Mouse (Mus musculus): ENCODE data around the gene Cstf3. TPM values are rescaled to one million over a fixed set of nuclear protein-coding genes. Genes with fewer than 3 reads are reported as not detected.

The Cstf3 gene
- polyA plus RNA-seq, 1 experiment from 2014 or later = 84.4 TPM

DNA sequence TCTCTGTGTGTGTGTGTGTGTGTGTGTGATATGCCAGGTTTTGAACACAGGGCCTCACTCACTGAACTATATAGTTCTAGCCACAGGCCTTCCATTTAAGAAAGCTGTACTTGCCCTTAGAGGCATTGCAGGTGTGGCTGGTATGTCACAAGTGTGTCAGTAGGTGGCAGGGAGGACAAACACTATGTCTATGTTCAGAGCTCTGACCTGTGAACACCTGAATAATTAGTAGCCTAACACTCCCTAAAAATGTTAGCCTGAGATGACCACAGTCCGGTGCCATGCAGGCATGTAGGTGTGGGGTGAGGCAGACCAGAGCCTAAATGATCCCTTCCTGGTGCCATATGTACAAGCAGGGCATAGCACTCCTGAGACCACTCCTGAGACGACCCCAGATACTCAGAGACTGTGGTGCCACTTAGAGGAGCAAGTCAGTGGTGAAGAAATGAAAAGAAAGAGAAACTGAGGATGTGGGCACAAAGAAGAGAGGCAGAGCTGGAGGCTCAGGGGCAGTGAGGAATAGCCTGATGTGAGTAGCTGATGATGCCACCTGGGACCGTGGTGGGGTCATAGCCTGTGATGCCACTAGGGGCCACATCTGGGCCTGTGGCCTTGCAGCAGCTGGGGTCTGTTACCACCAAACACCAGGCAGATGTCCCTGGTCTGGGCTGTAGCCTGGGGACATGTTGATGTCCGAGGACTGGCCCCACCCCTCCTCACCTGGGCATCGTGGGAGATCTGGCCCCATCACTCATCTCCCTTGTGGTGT, 11.3 kb upstream of the Cstf3 start:
- Histone ChIP-seq H3K4me2 (no peak overlapping the region), H3K36me3 (no peaks in the 10 kb centered on the region), H3K27me3 (replicated peaks) (no peaks in the 10 kb centered on the region), H3K9me3 (replicated peaks) (no peaks in the 10 kb centered on the region), H3K4me1 (no peaks in the 10 kb centered on the region), H3K4me3 (replicated peaks) (no peak overlapping the region), H3K27ac (replicated peaks) (no peak overlapping the region), H3K9ac (replicated peaks) (no peak overlapping the region)
- ATAC-seq (ENCODE audit: low FRiP score) = no peak
- WGBS = 81% methylated on average over 5 of the region's 5 CpGs

- no peak overlapping the region for H3K27ac ChIP-seq (replicated peaks)
- H3K4me2 ChIP-seq = no peak overlapping the region
- 86% methylated on average over 7 of the region's 7 CpGs for WGBS
- no peak overlapping the region for H3K4me3 ChIP-seq (replicated peaks)
- no peaks in the 10 kb centered on the region for H3K4me1 ChIP-seq
- ATAC-seq (ENCODE audit: low FRiP score) = no peak
- no peak overlapping the region for H3K9ac ChIP-seq (replicated peaks)
- H3K36me3 ChIP-seq = no peaks in the 10 kb centered on the region
- H3K27me3 ChIP-seq (replicated peaks) = no peaks in the 10 kb centered on the region
- no peaks in the 10 kb centered on the region for H3K9me3 ChIP-seq (replicated peaks)
These were observed 10.4 kb upstream of the Cstf3 start for GRCm38 (mm10) chr2:104579784-104580446.

GRCm38 (mm10) chr2:104581281-104581879, 8.9 kb upstream of the Cstf3 start:
- Histone ChIP-seq H3K9ac (replicated peaks) (no peak overlapping the region), H3K4me3 (replicated peaks) (no peak overlapping the region), H3K36me3 (no peaks in the 10 kb centered on the region), H3K27me3 (replicated peaks) (no peaks in the 10 kb centered on the region), H3K9me3 (replicated peaks) (no peaks in the 10 kb centered on the region), H3K27ac (replicated peaks) (no peak overlapping the region), H3K4me2 (no peak overlapping the region), H3K4me1 (no peaks in the 10 kb centered on the region)
- ATAC-seq (ENCODE audit: low FRiP score) = no peak
- 73% methylated on average over 9 of the region's 9 CpGs for WGBS

GRCm38 (mm10) chr2:104583032-104583431, 7.3 kb upstream of the Cstf3 start:
- Histone ChIP-seq H3K9me3 (replicated peaks) (no peaks in the 10 kb centered on the region), H3K36me3 (no peaks in the 10 kb centered on the region), H3K27me3 (replicated peaks) (no peaks in the 10 kb centered on the region), H3K4me3 (replicated peaks) (no peak overlapping the region), H3K9ac (replicated peaks) (no peak overlapping the region), H3K27ac (replicated peaks) (no peak overlapping the region), H3K4me2 (no peak overlapping the region), H3K4me1 (no peaks in the 10 kb centered on the region)
- no peak for ATAC-seq (ENCODE audit: low FRiP score)
- WGBS = 74% methylated on average over 6 of the region's 6 CpGs

GRCm38 (mm10) chr2:104584226-104584625, 6.1 kb upstream of the Cstf3 start:
- Histone ChIP-seq H3K9ac (replicated peaks) (no peak overlapping the region), H3K4me2 (no peak overlapping the region), H3K36me3 (no peaks in the 10 kb centered on the region), H3K4me3 (replicated peaks) (no peak overlapping the region), H3K9me3 (replicated peaks) (no peaks in the 10 kb centered on the region), H3K27me3 (replicated peaks) (no peaks in the 10 kb centered on the region), H3K4me1 (peaks cover 2% of the 10 kb centered on the region), H3K27ac (replicated peaks) (no peak overlapping the region)
- no peak for ATAC-seq (ENCODE audit: low FRiP score)
- 87% methylated on average over 7 of the region's 7 CpGs for WGBS

DNA sequence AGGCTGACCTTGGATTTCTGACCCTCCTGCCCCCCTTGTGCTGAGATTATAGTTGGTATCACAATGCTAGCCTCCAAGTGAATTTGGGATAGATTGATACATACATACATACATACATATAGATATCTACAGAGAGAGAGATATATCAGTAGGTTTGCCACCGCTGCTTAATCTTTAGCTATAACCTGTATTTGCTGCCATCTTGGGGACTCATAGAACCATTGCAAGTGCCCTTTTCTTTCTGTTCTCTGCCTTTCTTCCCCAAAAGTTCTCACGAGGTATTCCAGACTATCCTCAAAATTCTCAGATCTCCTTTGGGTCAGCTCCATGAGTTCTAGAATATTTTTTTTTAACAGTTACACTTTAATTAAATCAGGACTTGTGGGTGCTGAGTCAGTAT, 4.7 kb upstream of the Cstf3 start:
- Histone ChIP-seq H3K36me3 (no peaks in the 10 kb centered on the region), H3K4me3 (replicated peaks) (no peak overlapping the region), H3K27ac (replicated peaks) (no peak overlapping the region), H3K9ac (replicated peaks) (no peak overlapping the region), H3K27me3 (replicated peaks) (no peaks in the 10 kb centered on the region), H3K4me2 (no peak overlapping the region), H3K4me1 (peaks cover 8% of the 10 kb centered on the region), H3K9me3 (replicated peaks) (no peaks in the 10 kb centered on the region)
- WGBS = 57% methylated on average over 2 of the region's 2 CpGs
- ATAC-seq (ENCODE audit: low FRiP score) = no peak

DNA sequence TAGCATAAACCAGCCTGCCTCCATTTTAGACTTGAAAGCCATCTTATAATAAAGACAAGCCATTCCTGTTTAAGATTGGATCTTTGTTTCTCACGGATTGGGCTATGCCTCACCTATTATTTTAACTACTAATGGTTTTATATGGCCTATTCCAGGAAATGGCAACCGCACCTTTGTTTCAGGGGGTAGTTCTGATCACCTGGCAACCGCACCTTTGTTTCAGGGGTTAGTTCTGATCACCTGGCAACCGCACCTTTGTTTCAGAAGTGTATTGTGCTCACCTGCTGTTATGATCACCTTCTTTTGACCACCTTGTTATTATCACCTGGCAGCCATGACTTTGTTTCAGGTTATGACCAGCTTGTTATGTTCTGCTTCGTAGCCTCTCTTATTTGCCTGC, 1.8 kb upstream of the Cstf3 start:
- Histone ChIP-seq H3K4me1 (peaks cover 23% of the 10 kb centered on the region), H3K27ac (replicated peaks) (no peak overlapping the region), H3K27me3 (replicated peaks) (no peaks in the 10 kb centered on the region), H3K9ac (replicated peaks) (no peak overlapping the region), H3K36me3 (no peaks in the 10 kb centered on the region), H3K9me3 (replicated peaks) (no peaks in the 10 kb centered on the region), H3K4me3 (replicated peaks) (no peak overlapping the region), H3K4me2 (no peak overlapping the region)
- 95% methylated on average over 5 of the region's 5 CpGs for WGBS
- ATAC-seq (ENCODE audit: low FRiP score) = no peak

- H3K9me3 ChIP-seq (replicated peaks) = no peaks in the 10 kb centered on the region
These were observed 450 bp downstream of the Cstf3 start for GRCm38 (mm10) chr2:104590829-104591117.

GRCm38 (mm10) chr2:104591141-104591540, 818 bp downstream of the Cstf3 start:
- no peak for ATAC-seq (ENCODE audit: low FRiP score)
- H3K36me3 ChIP-seq = no peaks in the 10 kb centered on the region
- H3K4me3 ChIP-seq (replicated peaks) = peak overlapping the region; percentile 94
- peak overlapping the region; percentile 66 for H3K4me2 ChIP-seq
- under 1% methylated on average over 6 of the region's 6 CpGs for WGBS
- peaks cover 31% of the 10 kb centered on the region for H3K4me1 ChIP-seq
- no peaks in the 10 kb centered on the region for H3K9me3 ChIP-seq (replicated peaks)
- H3K27me3 ChIP-seq (replicated peaks) = no peaks in the 10 kb centered on the region
- H3K27ac ChIP-seq (replicated peaks) = peak overlapping the region; percentile 92
- H3K9ac ChIP-seq (replicated peaks) = peak overlapping the region; percentile 84

More at GRCm38 (mm10) chr2:104590829-104591117, 450 bp downstream of the Cstf3 start:
- H3K9ac ChIP-seq (replicated peaks) = peak overlapping the region; percentile 84
- peaks cover 31% of the 10 kb centered on the region for H3K4me1 ChIP-seq
- H3K36me3 ChIP-seq = no peaks in the 10 kb centered on the region
- ATAC-seq (ENCODE audit: low FRiP score) = no peak
- peak overlapping the region; percentile 66 for H3K4me2 ChIP-seq
- peak overlapping the region; percentile 94 for H3K4me3 ChIP-seq (replicated peaks)
- peak overlapping the region; percentile 92 for H3K27ac ChIP-seq (replicated peaks)
- no peaks in the 10 kb centered on the region for H3K27me3 ChIP-seq (replicated peaks)
- WGBS = 0% methylated on average over 19 of the region's 19 CpGs

DNA sequence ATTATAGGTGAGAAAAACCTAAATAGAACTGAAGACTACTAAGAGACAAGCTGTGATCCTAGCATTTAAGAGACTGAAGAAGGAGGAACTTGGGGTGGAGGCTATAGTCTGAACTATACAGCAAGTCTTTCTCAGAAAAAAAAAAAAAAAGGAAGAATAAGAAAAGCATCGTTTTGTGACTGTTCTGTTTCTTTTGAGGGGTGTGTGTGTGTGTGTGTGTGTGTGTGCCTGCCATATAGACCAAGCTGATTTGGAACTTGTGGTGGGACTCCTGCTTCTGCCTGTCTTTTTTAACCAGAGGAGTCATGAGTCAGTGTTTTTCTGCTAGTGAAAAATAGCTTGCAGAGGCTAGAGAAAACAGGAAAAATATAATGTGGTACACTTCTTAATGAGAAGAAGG, 4.7 kb downstream of the Cstf3 start:
- no peak for ATAC-seq (ENCODE audit: low FRiP score)
- Histone ChIP-seq H3K9ac (replicated peaks) (no peak overlapping the region), H3K36me3 (no peaks in the 10 kb centered on the region), H3K9me3 (replicated peaks) (no peaks in the 10 kb centered on the region), H3K4me2 (no peak overlapping the region), H3K27ac (replicated peaks) (no peak overlapping the region), H3K27me3 (replicated peaks) (no peaks in the 10 kb centered on the region), H3K4me1 (peaks cover 24% of the 10 kb centered on the region), H3K4me3 (replicated peaks) (no peak overlapping the region)
- WGBS = 68% methylated on average over 1 of the region's 1 CpGs

GRCm38 (mm10) chr2:104603431-104603830, 13.1 kb downstream of the Cstf3 start:
- no peaks in the 10 kb centered on the region for H3K9me3 ChIP-seq (replicated peaks)
- 49% methylated on average over 1 of the region's 1 CpGs for WGBS
- H3K27ac ChIP-seq (replicated peaks) = no peak overlapping the region
- H3K4me3 ChIP-seq (replicated peaks) = no peak overlapping the region
- no peaks in the 10 kb centered on the region for H3K4me1 ChIP-seq
- H3K9ac ChIP-seq (replicated peaks) = no peak overlapping the region
- ATAC-seq (ENCODE audit: low FRiP score) = no peak
- H3K4me2 ChIP-seq = no peak overlapping the region
- no peaks in the 10 kb centered on the region for H3K36me3 ChIP-seq
- no peaks in the 10 kb centered on the region for H3K27me3 ChIP-seq (replicated peaks)

GRCm38 (mm10) chr2:104604718-104605117, 14.4 kb downstream of the Cstf3 start:
- no peak for ATAC-seq (ENCODE audit: low FRiP score)
- Histone ChIP-seq H3K9ac (replicated peaks) (no peak overlapping the region), H3K4me1 (no peaks in the 10 kb centered on the region), H3K36me3 (no peaks in the 10 kb centered on the region), H3K4me3 (replicated peaks) (no peak overlapping the region), H3K4me2 (no peak overlapping the region), H3K9me3 (replicated peaks) (no peaks in the 10 kb centered on the region), H3K27ac (replicated peaks) (no peak overlapping the region), H3K27me3 (replicated peaks) (no peaks in the 10 kb centered on the region)
- 72% methylated on average over 5 of the region's 5 CpGs for WGBS

All from neural tube, embryonic 15.5 days (tissue).